Mouse (Mus musculus): ENCODE measurements around the gene E2f8.

GRCm38 (mm10) chr7:48895475-48895874 lies 14.1 kb upstream of the E2f8 start:
- TF ChIP-seq ZMIZ1 (IDR thresholded peaks at IDR 0.05; ENCODE audit: low read depth, low read length) (no peak), ZKSCAN1 (IDR thresholded peaks at IDR 0.05; ENCODE audit: borderline replicate concordance, low read depth, low read length) (no peak), POLR2A (IDR thresholded peaks at IDR 0.05; ENCODE audit: low read depth, low read length) (no peak), JUND (conservative IDR thresholded peaks at IDR 0.05; ENCODE audit: low read depth, low read length) (no peak), SIN3A (IDR thresholded peaks at IDR 0.05; ENCODE audit: low read length) (no peak), NELFE (IDR thresholded peaks at IDR 0.05; ENCODE audit: low read depth, low read length) (no peak), MAX (IDR thresholded peaks at IDR 0.05; ENCODE audit: low read length) (no peak), USF1 (IDR thresholded peaks at IDR 0.05; ENCODE audit: low read depth, low read length) (no peak), KAT2A (IDR thresholded peaks at IDR 0.05; ENCODE audit: insufficient replicate concordance, low read length) (no peak), ZC3H11A (IDR thresholded peaks at IDR 0.05; ENCODE audit: low read depth, low read length) (no peak), CHD1 (IDR thresholded peaks at IDR 0.05; ENCODE audit: low read depth, low read length) (no peak), EP300 (IDR thresholded peaks at IDR 0.05; ENCODE audit: low read length) (no peak), MAFK (IDR thresholded peaks at IDR 0.05; ENCODE audit: insufficient replicate concordance, low read length) (no peak)

Data from CH12.LX (cell line).